Mouse (Mus musculus): ENCODE data around the gene Slc6a21. TPM values are rescaled to one million over a fixed set of nuclear protein-coding genes. Genes with fewer than 3 reads are reported as not detected.
"Not testable (repeated sequence)": the region's sequence is repeated elsewhere in the genome, so short reads cannot be mapped to it uniquely, and the experiment has no call there.

Gene Slc6a21
- polyA plus RNA-seq, 1 experiment from 2014 or later: not detected

DNA sequence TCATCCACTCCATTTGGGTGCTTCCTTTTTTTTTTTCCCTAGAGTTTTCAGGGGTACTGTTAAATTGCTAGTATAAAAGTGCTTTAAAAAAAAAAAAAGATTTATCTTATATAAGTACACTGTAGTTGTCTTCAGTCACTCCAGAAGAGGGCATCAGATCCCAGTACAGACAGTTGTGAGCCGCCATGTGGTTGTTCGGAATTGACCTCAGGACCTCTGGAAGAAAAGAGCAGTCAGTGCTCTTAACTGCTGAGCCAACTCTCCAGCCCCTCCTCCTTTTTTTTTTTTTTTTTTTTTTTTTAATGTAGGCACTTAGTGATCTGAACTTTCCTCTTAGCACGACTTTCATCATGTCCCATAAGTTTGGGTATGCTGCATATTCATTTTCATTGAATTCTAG lies 29.6 kb upstream of the Slc6a21 start:
- Histone ChIP-seq H3K36me3 (ENCODE audit: control insufficient read depth, insufficient read depth, low read length) (no peaks in the 10 kb centered on the region), H3K27me3 (ENCODE audit: control insufficient read depth, insufficient read depth, low read depth, low read length) (no peaks in the 10 kb centered on the region), H3K9ac (ENCODE audit: low read length) (no peak overlapping the region), H3K4me2 (ENCODE audit: low read depth, low read length) (no peak overlapping the region), H3K27ac (ENCODE audit: low read length) (no peak overlapping the region), H3K9me3 (ENCODE audit: control insufficient read depth, low read length) (no peaks in the 10 kb centered on the region), H3K4me1 (replicated peaks; ENCODE audit: control insufficient read depth, insufficient read depth, low read length) (no peaks in the 10 kb centered on the region), H3K4me3 (ENCODE audit: low read length) (no peak overlapping the region)
- no peak for ATAC-seq (ENCODE audit: low read depth)
- 33% methylated on average over 3 of the region's 3 CpGs for WGBS

DNA sequence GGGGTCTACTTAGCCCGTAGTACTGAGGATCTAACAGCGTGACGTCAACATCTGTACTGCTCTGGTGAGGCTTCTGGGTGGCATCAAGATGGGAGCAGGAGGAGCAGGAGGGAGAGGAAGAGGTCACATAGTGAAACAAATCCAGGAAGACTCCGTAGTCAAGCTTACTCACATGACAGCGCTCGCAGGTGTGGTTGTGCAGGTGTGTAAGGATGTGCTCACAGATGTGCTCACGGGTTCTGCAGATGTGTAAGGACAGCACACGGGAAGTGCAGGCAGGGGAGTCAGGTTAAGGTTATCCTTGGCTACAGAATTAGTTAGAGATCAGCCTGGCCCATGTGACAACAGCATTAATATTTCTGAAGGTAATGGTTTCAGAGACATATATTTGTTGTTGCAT lies 23.5 kb upstream of the Slc6a21 start:
- WGBS: 78% methylated on average over 8 of the region's 8 CpGs

DNA sequence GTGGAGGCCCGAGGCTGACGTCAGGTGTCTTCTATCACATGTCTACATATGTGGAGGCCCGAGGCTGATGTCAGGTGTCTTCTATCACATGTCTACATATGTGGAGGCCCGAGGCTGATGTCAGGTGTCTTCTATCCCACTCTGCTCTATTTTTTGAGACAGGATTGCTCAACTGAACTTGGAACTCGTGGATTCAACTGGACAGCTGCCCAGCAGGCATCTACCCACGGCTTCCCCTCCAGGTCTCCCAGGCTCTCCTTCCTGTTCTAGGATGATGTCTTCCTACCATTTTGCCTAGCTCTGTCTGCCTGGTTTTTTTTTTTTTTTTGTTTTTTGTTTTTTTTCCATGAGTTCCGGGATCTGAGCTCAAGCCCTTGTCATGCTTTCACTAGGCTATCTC lies 21.5 kb upstream of the Slc6a21 start:
- WGBS: 54% methylated on average over 5 of the region's 7 CpGs
- not testable (repeated sequence) for H3K36me3 ChIP-seq (ENCODE audit: control insufficient read depth, insufficient read depth, low read length); H3K27me3 ChIP-seq (ENCODE audit: control insufficient read depth, insufficient read depth, low read depth, low read length); H3K9me3 ChIP-seq (ENCODE audit: control insufficient read depth, low read length); ATAC-seq (ENCODE audit: low read depth); H3K4me3 ChIP-seq (ENCODE audit: low read length); H3K27ac ChIP-seq (ENCODE audit: low read length); H3K4me2 ChIP-seq (ENCODE audit: low read depth, low read length); H3K9ac ChIP-seq (ENCODE audit: low read length); H3K4me1 ChIP-seq (replicated peaks; ENCODE audit: control insufficient read depth, insufficient read depth, low read length)

More for the DNA sequence above, 23.5 kb upstream of the Slc6a21 start:
- Histone ChIP-seq H3K36me3 (ENCODE audit: control insufficient read depth, insufficient read depth, low read length) (no peaks in the 10 kb centered on the region), H3K9ac (ENCODE audit: low read length) (no peak overlapping the region), H3K27me3 (ENCODE audit: control insufficient read depth, insufficient read depth, low read depth, low read length) (no peaks in the 10 kb centered on the region), H3K4me2 (ENCODE audit: low read depth, low read length) (no peak overlapping the region), H3K4me3 (ENCODE audit: low read length) (no peak overlapping the region), H3K4me1 (replicated peaks; ENCODE audit: control insufficient read depth, insufficient read depth, low read length) (no peaks in the 10 kb centered on the region), H3K9me3 (ENCODE audit: control insufficient read depth, low read length) (no peaks in the 10 kb centered on the region), H3K27ac (ENCODE audit: low read length) (no peak overlapping the region)
- no peak for ATAC-seq (ENCODE audit: low read depth)

DNA sequence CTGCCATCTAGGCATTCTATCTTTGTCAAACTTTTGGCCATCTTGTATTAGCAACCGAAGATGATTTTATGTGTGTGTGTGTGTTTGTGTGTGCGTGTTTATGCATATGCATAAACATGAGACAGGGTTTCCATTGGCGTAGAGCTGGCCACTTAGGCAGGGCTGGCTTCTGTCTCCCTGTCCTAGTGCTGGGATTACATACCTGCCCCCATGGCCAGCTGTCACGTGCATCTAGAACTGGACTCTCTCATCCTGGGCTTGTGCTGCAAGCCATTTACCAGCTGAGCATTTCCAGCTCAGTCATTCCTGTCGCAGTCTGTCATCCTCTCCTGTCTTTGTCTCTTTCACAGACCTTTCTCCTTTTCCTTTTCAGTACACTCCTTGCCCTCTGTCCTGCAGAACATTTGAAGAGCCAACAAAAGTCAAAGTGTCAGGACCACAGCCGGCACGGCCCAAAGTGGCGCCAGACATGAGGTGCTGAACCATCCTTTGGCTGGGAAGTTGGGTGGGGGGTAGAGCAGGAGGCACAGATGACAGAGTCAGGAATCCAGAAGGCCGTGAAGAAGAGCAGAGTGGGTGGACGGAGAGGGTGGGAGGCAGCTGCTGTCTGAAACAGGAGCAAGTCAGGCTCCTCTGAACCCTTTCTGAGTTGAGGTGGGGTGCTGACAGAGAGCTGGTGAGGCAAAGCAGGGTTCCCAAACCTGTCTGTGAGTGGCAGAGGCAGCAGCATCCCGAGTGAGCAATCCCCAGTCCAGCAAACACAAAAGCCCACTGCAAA lies 20.1 kb upstream of the Slc6a21 start:
- no peaks in the 10 kb centered on the region for H3K36me3 ChIP-seq (ENCODE audit: control insufficient read depth, insufficient read depth, low read length)
- no peak overlapping the region for H3K27ac ChIP-seq (ENCODE audit: low read length)
- no peaks in the 10 kb centered on the region for H3K4me1 ChIP-seq (replicated peaks; ENCODE audit: control insufficient read depth, insufficient read depth, low read length)
- H3K27me3 ChIP-seq (ENCODE audit: control insufficient read depth, insufficient read depth, low read depth, low read length): peaks cover 2% of the 10 kb centered on the region; the same call in 1 of the 2 replicates
- no peak overlapping the region for H3K4me2 ChIP-seq (ENCODE audit: low read depth, low read length)
- H3K4me3 ChIP-seq (ENCODE audit: low read length): no peak overlapping the region
- no peak for ATAC-seq (ENCODE audit: low read depth)
- no peaks in the 10 kb centered on the region for H3K9me3 ChIP-seq (ENCODE audit: control insufficient read depth, low read length)
- 44% methylated on average over 11 of the region's 11 CpGs for WGBS
- no peak overlapping the region for H3K9ac ChIP-seq (ENCODE audit: low read length)

DNA sequence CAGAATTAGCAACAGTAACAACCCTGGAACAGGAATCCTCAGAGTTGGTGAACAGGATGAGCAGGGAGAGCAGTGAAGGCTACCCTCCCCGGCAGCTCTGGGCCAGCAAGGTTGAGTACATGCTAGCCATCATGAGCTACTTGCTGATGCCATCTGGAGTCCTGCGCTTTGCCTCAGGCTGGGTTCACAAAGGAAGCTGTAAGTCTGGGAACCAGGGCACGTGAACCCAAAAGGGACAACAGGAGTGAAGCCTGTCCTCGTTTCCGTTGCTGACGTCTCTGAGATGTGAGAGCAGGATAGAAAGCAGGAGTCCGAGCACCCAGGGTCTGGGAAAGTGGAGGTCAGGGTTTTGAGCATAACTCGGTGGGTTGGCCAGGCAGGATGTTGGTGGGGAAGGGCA lies 18.0 kb upstream of the Slc6a21 start:
- Histone ChIP-seq H3K27ac (ENCODE audit: low read length) (no peak overlapping the region), H3K4me1 (replicated peaks; ENCODE audit: control insufficient read depth, insufficient read depth, low read length) (peaks cover 3% of the 10 kb centered on the region; the same call in 1 of the 2 replicates), H3K4me3 (ENCODE audit: low read length) (no peak overlapping the region), H3K9me3 (ENCODE audit: control insufficient read depth, low read length) (no peaks in the 10 kb centered on the region), H3K36me3 (ENCODE audit: control insufficient read depth, insufficient read depth, low read length) (no peaks in the 10 kb centered on the region), H3K4me2 (ENCODE audit: low read depth, low read length) (no peak overlapping the region), H3K27me3 (ENCODE audit: control insufficient read depth, insufficient read depth, low read depth, low read length) (peaks cover 2% of the 10 kb centered on the region; the same call in 1 of the 2 replicates), H3K9ac (ENCODE audit: low read length) (no peak overlapping the region)
- no peak for ATAC-seq (ENCODE audit: low read depth)
- WGBS: 79% methylated on average over 8 of the region's 8 CpGs

DNA sequence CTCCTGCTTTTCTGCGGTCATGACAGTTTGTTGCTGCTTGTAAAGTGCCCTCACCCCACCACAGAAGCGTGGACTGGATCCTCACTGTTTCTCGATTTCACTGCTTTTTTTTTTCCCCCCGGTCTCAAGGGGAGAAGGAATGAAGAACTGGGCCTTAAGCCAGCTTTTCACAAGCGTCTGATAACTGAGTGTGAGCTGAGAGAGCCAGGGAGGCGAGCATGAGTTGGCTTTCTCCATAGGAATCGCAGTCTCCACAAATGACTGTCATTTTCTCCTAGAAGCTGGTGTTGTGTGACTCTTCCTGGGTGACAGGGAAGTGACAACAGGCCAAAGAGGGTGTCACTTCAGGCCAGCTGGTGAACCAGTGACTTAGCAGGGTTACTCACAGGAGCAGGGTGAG lies 15.0 kb upstream of the Slc6a21 start:
- peaks cover 3% of the 10 kb centered on the region; the same call in 1 of the 2 replicates for H3K4me1 ChIP-seq (replicated peaks; ENCODE audit: control insufficient read depth, insufficient read depth, low read length)
- H3K9me3 ChIP-seq (ENCODE audit: control insufficient read depth, low read length): no peaks in the 10 kb centered on the region
- H3K27me3 ChIP-seq (ENCODE audit: control insufficient read depth, insufficient read depth, low read depth, low read length): peaks cover 2% of the 10 kb centered on the region; the same call in 1 of the 2 replicates
- no peak overlapping the region for H3K4me3 ChIP-seq (ENCODE audit: low read length)
- peak; percentile 68 for ATAC-seq (ENCODE audit: low read depth)
- no peak overlapping the region for H3K27ac ChIP-seq (ENCODE audit: low read length)
- 23% methylated on average over 7 of the region's 7 CpGs for WGBS
- H3K36me3 ChIP-seq (ENCODE audit: control insufficient read depth, insufficient read depth, low read length): no peaks in the 10 kb centered on the region
- H3K4me2 ChIP-seq (ENCODE audit: low read depth, low read length): no peak overlapping the region
- H3K9ac ChIP-seq (ENCODE audit: low read length): no peak overlapping the region

DNA sequence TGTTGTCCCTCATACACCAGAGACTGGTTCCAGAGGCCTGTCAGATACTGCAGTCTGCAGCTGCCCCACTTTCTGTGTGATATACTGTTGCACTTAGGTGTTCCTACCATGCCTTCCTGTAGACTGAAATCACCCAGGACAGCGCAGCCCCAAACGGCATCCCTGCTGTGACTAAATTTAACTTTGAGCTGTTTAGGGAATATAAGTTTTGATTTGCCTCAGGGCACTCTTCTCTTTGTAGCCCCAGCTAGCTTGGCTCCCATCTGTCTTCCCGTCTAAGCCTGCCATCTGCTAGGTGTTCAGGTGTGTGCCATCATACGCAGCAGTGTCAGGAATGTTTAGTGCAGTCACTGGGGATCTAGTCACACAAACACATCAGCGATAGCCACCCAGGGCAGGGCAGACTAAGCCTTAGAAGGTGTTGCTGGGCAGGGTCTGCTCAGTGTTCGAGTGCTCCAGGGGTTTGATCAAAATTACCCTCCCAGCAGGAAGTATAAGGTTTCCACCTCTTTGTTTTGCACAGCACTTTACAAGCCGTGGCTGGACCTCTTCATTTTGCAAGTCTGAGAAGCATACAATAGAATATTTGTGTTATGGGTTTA lies 14.2 kb upstream of the Slc6a21 start:
- H3K9ac ChIP-seq (ENCODE audit: low read length): no peak overlapping the region
- no peak overlapping the region for H3K27ac ChIP-seq (ENCODE audit: low read length)
- no peak for ATAC-seq (ENCODE audit: low read depth)
- 53% methylated on average over 7 of the region's 7 CpGs for WGBS
- H3K27me3 ChIP-seq (ENCODE audit: control insufficient read depth, insufficient read depth, low read depth, low read length): peaks cover 2% of the 10 kb centered on the region; the same call in 1 of the 2 replicates
- H3K4me2 ChIP-seq (ENCODE audit: low read depth, low read length): no peak overlapping the region
- H3K36me3 ChIP-seq (ENCODE audit: control insufficient read depth, insufficient read depth, low read length): no peaks in the 10 kb centered on the region
- no peak overlapping the region for H3K4me3 ChIP-seq (ENCODE audit: low read length)
- no peaks in the 10 kb centered on the region for H3K9me3 ChIP-seq (ENCODE audit: control insufficient read depth, low read length)
- peaks cover 3% of the 10 kb centered on the region; the same call in 1 of the 2 replicates for H3K4me1 ChIP-seq (replicated peaks; ENCODE audit: control insufficient read depth, insufficient read depth, low read length)

DNA sequence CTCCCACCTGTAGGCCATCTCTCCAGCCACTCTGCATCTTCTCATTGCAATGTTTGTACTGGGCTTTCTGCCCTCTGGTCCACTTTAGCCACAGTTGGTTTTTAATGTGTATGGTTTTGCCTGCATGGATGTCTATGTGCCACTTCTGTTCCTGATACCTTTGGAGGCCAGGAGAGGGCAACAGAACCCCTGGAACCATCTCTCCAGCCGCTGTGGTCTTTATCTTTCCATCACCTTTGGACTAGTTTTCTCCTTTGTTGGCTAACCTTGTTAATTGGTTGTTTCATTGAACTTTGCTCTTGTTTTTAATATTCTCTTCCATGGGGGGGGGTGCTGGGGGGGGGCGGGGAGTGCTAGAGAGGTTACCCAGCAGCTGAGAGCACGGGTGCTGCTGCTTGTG lies 13.0 kb upstream of the Slc6a21 start:
- no peaks in the 10 kb centered on the region for H3K36me3 ChIP-seq (ENCODE audit: control insufficient read depth, insufficient read depth, low read length)
- no peak overlapping the region for H3K27ac ChIP-seq (ENCODE audit: low read length)
- no peak overlapping the region for H3K4me3 ChIP-seq (ENCODE audit: low read length)
- H3K4me1 ChIP-seq (replicated peaks; ENCODE audit: control insufficient read depth, insufficient read depth, low read length): peaks cover 3% of the 10 kb centered on the region; the same call in 1 of the 2 replicates
- 71% methylated on average over 3 of the region's 3 CpGs for WGBS
- H3K9ac ChIP-seq (ENCODE audit: low read length): no peak overlapping the region
- H3K27me3 ChIP-seq (ENCODE audit: control insufficient read depth, insufficient read depth, low read depth, low read length): peaks cover 2% of the 10 kb centered on the region; the same call in 1 of the 2 replicates
- no peak overlapping the region for H3K4me2 ChIP-seq (ENCODE audit: low read depth, low read length)
- no peaks in the 10 kb centered on the region for H3K9me3 ChIP-seq (ENCODE audit: control insufficient read depth, low read length)
- ATAC-seq (ENCODE audit: low read depth): no peak

DNA sequence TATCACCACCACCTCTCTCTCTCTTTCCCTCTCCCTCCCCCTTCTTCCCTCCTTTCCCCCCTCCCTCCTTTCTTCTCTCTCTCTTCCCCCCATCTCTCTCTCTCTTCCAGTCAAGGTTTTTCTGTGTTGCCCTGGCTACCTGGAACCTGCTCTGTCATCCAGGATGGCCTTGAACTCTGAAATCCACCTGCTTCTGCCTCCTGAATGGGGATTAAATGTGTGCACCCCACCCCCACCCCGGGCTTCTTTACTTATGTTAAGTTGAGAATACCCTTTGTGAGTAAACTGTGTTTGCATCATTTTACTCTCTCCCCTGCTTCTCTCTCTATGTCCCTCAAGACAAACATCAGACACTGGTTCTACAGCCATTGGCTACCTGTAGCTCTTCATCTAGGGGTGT lies 11.8 kb upstream of the Slc6a21 start:
- Histone ChIP-seq H3K9ac (ENCODE audit: low read length) (no peak overlapping the region), H3K27ac (ENCODE audit: low read length) (no peak overlapping the region), H3K4me1 (replicated peaks; ENCODE audit: control insufficient read depth, insufficient read depth, low read length) (peaks cover 3% of the 10 kb centered on the region; the same call in 1 of the 2 replicates), H3K27me3 (ENCODE audit: control insufficient read depth, insufficient read depth, low read depth, low read length) (peaks cover under 1% of the 10 kb centered on the region; the same call in 1 of the 2 replicates), H3K9me3 (ENCODE audit: control insufficient read depth, low read length) (no peaks in the 10 kb centered on the region), H3K4me2 (ENCODE audit: low read depth, low read length) (no peak overlapping the region), H3K36me3 (ENCODE audit: control insufficient read depth, insufficient read depth, low read length) (no peaks in the 10 kb centered on the region), H3K4me3 (ENCODE audit: low read length) (no peak overlapping the region)
- WGBS: 65% methylated on average over 1 of the region's 1 CpGs
- no peak for ATAC-seq (ENCODE audit: low read depth)
